Mouse (Mus musculus): ENCODE measurements around the gene Cebpe.

Gene Cebpe

GRCm38 (mm10) chr14:54721711-54722110, 9.7 kb upstream of the Cebpe start:
- no peak for DNase-seq (ENCODE audit: low spot score in 2 of 2)

GRCm38 (mm10) chr14:54720654-54721350, 8.8 kb upstream of the Cebpe start:
- no peak for DNase-seq (ENCODE audit: low spot score in 2 of 2)

- no peak for DNase-seq (ENCODE audit: low spot score in 2 of 2)
These were observed 8.1 kb upstream of the Cebpe start for GRCm38 (mm10) chr14:54720041-54720440.

GRCm38 (mm10) chr14:54715402-54715801, 3.4 kb upstream of the Cebpe start:
- DNase-seq (ENCODE audit: low spot score in 2 of 2), result no peak

DNA sequence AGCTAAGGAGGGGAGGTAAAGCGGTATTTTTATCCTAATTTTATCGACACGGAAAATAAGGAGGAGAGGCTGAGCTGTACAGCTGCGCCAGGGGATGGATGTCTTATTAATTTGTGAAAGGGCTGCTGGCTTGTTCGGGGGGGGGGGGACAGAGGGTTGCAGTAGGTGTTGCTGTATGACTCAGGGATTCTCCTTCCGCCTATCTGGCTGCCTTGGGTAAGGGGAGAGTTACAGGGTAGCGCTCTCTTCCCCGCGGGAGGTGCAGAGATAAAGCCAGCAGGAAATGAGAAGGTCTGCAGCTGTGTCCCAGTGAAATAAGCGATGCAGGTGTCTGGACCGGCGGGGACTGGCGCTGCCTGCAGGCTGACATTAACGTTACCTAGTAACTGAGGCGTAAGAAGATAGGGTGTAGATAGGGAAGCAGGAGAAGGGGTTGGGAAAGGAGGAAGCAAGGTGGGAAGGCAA, 2.7 kb upstream of the Cebpe start:
- no peak for DNase-seq (ENCODE audit: low spot score in 2 of 2)

- DNase-seq (ENCODE audit: low spot score in 2 of 2), result peak in 1 of 2 experiments; percentile 55
These were observed 2.1 kb upstream of the Cebpe start for GRCm38 (mm10) chr14:54714121-54714520.

DNA sequence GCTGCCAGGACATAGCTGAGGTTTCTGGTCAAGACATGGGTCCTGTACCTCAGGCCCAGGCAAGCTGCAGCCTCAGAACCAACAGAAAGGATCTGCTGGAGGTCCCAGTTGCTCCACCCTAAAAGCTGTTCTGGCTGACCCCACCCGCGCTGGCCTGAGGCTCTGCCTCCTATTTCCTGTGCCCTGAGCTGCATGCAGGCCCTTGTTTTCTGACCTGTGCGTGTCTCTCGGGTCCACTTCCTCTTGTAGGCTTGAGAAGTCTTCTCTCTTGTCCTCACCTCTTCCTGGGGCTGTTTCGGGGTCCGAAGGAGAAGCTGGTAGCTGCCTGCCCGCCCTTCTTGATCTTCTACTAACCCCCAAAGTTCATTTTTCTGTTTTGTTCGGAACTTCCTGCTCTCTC, 887 bp upstream of the Cebpe start:
- DNase-seq (ENCODE audit: low spot score in 2 of 2), result no peak

- DNase-seq (ENCODE audit: low spot score in 2 of 2), result no peak
These were observed 2.9 kb downstream of the Cebpe start for GRCm38 (mm10) chr14:54709054-54709453.

DNA sequence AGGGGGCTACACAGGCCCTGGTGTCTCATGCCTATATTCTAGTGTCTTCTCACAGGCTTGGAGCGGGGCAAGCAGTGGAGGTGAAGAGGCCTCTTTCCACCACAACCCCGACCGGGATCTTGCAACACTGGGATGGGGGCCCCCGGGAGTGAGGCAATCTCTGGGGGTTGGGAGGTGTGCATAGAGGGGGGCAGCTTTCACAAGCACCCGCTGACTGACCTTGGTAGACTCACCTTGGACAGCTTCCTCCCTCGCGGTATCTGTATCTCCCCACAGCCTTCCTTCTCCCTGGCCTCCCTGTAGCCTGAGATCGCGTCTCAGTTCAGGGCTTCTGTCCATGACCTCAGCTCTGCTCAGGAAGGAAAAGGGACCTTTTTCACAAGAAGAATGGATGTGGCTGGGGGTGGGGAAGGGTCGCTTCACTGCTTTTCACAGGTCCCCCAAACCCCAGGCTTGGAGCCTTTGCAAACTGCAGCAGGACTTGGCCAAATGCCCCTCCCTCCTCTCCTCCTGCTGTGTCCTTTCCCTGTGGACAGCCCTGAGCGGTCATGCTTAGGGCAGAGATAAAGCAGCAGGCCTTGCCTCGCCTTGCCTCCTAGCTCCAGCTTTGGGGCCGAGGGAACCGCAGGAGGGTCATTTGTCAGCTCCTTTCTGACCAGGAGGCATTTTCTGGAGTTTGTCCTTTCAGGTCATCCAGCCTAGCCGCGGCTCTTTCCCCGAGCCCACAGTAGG, 5.2 kb downstream of the Cebpe start:
- DNase-seq (ENCODE audit: low spot score in 2 of 2), result peak in 1 of 2 experiments; percentile 26

- peak; percentile 68 to 74 for DNase-seq (ENCODE audit: low spot score in 2 of 2)
These were observed 6.1 kb downstream of the Cebpe start for GRCm38 (mm10) chr14:54705844-54706243.

- no peak for DNase-seq (ENCODE audit: low spot score in 2 of 2)
These were observed 8.8 kb downstream of the Cebpe start for GRCm38 (mm10) chr14:54703207-54703606.

DNA sequence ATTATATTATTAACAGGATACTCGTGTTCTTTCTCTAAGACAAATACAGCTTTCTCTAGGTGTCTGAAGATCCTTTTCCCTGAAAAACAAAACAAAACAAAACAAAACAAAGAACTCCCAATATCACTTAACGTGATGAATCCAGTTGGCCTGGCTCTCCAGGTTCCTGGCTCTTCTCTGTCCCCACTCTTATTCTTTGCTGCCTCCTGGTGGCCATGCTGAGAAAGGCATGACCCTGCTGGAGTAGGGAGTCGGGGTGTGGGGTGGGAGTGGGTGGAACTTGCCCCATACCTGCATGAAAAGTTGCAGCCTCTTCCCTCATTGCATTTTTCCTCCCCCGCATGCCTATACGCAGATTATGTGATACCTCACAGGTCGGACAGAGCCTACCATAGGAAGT, 10.7 kb downstream of the Cebpe start:
- peak; percentile 65 to 83 for DNase-seq (ENCODE audit: low spot score in 2 of 2)

GRCm38 (mm10) chr14:54699586-54699985, 12.4 kb downstream of the Cebpe start:
- DNase-seq (ENCODE audit: low spot score in 2 of 2), result no peak

- no peak for DNase-seq (ENCODE audit: low spot score in 2 of 2)
These were observed 13.2 kb downstream of the Cebpe start, which contains the start of gene Gm29776 for GRCm38 (mm10) chr14:54698733-54699132. Gm29776 (minus strand) TSS chr14:54698833.

DNA sequence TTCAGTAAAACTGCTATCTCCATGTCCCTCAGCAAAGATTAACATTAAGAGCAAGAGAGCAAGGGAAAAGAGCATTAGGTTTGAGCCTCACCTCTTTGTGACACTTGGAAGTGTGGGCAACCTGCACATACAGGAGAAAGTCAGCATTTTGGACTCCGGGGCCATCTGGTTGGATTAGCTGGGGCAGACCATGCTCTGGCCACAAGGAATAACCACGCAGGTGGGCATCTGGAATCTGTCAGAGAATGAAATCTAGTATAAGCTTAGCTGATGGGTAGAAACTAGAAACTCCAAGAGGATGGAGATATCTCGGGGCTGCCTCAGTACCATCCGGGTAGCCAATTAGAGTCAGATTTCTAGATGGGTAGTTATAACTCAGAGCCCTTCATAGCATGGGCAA, 15.2 kb downstream of the Cebpe start:
- no peak for DNase-seq (ENCODE audit: low spot score in 2 of 2)

DNA sequence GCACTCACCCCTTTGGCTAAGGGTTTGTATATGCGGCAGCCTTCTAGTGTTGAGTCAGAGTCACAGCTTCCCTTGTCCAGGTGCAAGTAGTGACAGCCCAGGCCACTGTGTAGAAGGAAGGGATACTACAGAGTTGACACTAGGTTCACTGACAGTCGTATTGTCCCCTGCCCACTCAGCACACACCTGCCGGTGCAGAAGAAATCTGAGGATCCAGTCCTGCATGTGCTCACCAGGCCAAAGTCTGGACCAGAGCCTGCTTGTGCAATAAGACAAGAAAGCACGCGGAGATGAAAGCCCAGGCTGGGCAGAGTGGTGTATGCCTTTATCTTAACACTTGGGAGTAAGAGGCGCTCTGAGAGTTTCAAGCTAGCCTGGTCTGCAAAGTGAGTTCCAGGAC, 16.9 kb downstream of the Cebpe start:
- DNase-seq (ENCODE audit: low spot score in 2 of 2), result no peak

DNA sequence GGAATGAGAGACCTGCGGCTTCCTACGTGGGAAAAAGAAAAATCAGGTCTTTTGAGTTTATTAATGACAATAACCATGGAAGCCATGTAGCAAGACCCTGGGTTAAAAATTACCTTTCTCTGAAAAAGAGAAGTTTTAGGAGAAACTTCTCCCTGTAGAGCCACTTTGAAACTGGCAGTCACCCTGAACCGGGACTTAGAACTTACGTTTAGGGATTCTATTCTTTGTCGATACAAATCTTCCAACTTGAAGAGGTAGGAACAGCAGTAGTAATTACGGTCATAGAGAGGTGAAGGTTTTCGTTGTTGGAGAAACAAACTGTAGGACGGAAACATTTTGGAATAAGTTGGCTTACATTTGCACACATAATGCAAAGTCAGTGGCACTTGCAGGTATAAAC, 24.7 kb downstream of the Cebpe start:
- DNase-seq (ENCODE audit: low spot score in 2 of 2), result no peak

DNA sequence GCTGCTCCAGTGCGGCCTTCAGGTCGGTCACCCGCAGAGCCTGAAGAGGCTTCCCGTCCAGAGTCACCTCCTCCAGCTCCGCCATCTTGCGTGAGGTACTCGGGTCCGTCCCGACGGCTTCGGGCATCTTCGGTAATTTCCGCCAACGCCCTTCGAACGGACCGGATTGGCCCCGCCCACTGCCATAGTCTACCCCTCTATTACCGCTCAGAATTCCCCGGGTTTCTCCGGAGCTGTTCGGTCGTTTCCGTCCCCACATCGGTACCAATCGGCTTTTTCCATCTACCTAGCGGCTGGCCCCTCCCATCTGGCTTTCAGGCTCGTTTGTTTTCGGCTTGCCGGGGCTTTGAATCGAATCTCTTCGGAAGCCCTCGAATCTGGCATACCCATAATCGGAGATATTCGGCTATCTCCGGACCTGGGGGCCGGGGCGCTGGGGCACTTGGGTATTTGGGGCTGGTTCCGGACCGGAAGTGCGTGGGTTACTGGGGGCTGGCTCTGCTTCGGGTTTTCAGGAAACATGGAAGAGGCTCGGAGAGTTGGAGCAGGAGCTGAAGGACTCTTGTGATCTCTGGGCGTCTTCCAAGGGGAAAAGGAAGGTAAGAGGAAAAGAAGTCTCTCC, 25.3 kb downstream of the Cebpe start, which contains the start of gene Acin1:
Gene Acin1, minus strand, starts transcription at position 410 of the 622 bp plus-strand sequence.
- DNase-seq (ENCODE audit: low spot score in 2 of 2), result peak; percentile 100

DNA sequence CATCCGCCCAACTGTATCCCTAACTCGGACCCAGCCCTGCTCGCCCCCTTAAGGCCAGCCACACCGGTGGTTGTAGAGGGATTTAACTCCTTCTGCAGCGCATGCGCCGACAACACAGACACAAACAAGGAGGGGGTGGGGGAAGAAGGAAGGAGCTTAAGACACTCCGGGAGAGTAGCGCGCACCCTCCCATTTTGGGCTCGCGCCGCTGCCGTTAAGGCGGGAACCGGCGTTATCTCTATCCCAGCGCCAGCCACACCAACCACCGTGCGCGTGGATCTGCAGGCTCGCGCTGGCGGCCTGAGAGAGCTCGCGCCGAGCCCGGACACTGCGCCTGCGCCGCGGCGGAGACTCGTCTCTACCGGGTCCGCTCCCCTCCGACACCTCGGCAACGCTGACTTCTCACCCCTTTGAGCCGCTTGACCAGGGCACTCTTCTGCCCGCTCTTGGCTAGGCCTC, 25.9 kb downstream of the Cebpe start, which contains the start of gene 1700123O20Rik:
Gene 1700123O20Rik, plus strand, starts transcription at position 154 of the 459 bp plus-strand sequence.
- peak; percentile 70 to 76 for DNase-seq (ENCODE audit: low spot score in 2 of 2)

GRCm38 (mm10) chr14:54685471-54685870, 26.5 kb downstream of the Cebpe start:
- DNase-seq (ENCODE audit: low spot score in 2 of 2), result no peak

- DNase-seq (ENCODE audit: low spot score in 2 of 2), result no peak
These were observed 29.6 kb downstream of the Cebpe start for GRCm38 (mm10) chr14:54682396-54682795.

DNA sequence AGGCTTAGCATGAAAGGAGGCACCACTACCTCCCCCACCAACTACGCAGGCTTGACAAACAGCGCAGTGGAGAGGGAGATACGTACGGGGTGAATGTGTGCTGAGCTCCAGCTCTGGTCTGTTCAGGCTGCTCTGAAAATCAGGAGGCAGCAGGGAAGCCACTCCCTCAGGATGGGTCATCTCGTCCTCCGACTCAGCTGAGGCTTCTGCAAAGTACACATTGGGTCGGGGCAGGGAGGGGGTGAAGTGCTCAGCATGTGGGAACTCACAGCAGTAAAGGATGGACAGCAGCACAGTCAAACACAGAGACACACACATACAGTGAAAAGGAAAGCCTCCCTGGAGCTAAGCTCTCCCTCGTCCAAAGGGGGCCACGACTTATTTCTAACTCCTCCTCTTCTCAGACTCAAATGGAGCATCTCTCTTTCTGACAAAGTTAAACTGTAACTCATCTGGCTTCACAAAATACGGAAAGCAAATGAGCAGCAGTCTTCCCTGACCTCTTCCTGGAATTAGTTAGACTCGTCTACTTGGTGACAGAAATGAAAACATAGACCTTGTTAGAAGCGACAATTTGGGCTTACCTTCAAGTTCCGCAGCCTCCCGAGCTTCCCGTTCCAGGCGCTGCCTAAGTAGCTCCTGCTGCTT, 33.2 kb downstream of the Cebpe start:
- no peak for DNase-seq (ENCODE audit: low spot score in 2 of 2)

Data from spleen, postnatal 14 days (tissue).